Mouse (Mus musculus): ENCODE data around the gene Gm13276. TPM values are rescaled to one million over a fixed set of nuclear protein-coding genes. Genes with fewer than 3 reads are reported as not detected.

Gm13276 gene
- total RNA-seq, 1 experiment from 2014 or later = not detected

Other genes with a start within 250 kb of the Gm13276 start
- gene Ifna15, start 227.5 kb upstream of the Gm13276 start, total RNA-seq (2017) = not detected in 3 replicates
- not detected in 3 replicates for gene Ifna14, start 213.9 kb upstream of the Gm13276 start, total RNA-seq (2017)
- gene Ifna9, start 193.3 kb upstream of the Gm13276 start, total RNA-seq (2017) = not detected in 3 replicates
- not detected in 3 replicates for gene Ifna12, start 182.3 kb upstream of the Gm13276 start, total RNA-seq (2017)
- not detected in 3 replicates for gene C87499, start 151.3 kb upstream of the Gm13276 start, total RNA-seq (2017)
- not detected in 3 replicates for gene Ifna13, start 141.2 kb upstream of the Gm13276 start, total RNA-seq (2017)
- not detected in 3 replicates for gene Ifna16, start 108.8 kb upstream of the Gm13276 start, total RNA-seq (2017)
- not detected in 3 replicates for gene Ifna2, start 101.8 kb upstream of the Gm13276 start, total RNA-seq (2017)
- 0.43 TPM in 1 of 3 replicates, not detected in the others for gene Ifnab, start 94.3 kb upstream of the Gm13276 start, total RNA-seq (2017)
- 0.49 to 2.0 TPM in 2 of 3 replicates, not detected in the other for gene Gm26566, start 63.9 kb upstream of the Gm13276 start, total RNA-seq (2017)
- gene Klhl9, start 63.2 kb upstream of the Gm13276 start, total RNA-seq (2017) = 43.5 to 56.6 TPM (median 49.0 TPM) in 3 replicates
- not detected in 3 replicates for gene Gm13271, start 30.8 kb upstream of the Gm13276 start, total RNA-seq (2017)
- not detected in 3 replicates for gene Gm13283, start 25.6 kb upstream of the Gm13276 start, total RNA-seq (2017)
- not detected in 3 replicates for gene Gm13290, start 11.9 kb upstream of the Gm13276 start, total RNA-seq (2017)
- not detected in 3 replicates for gene Gm13289, start 8.8 kb upstream of the Gm13276 start, total RNA-seq (2017)
- gene Gm13272, start 5.9 kb upstream of the Gm13276 start, total RNA-seq (2017) = not detected in 3 replicates
- gene Ifnz, start 3.6 kb upstream of the Gm13276 start, total RNA-seq (2017) = not detected in 3 replicates
- not detected in 3 replicates for gene Gm13277, start 2.9 kb downstream of the Gm13276 start, total RNA-seq (2017)
- not detected in 3 replicates for gene Gm13278, start 5.8 kb downstream of the Gm13276 start, total RNA-seq (2017)
- not detected in 3 replicates for gene Gm13275, start 8.8 kb downstream of the Gm13276 start, total RNA-seq (2017)
- not detected in 3 replicates for gene Gm13279, start 11.7 kb downstream of the Gm13276 start, total RNA-seq (2017)
- gene Gm13285, start 14.0 kb downstream of the Gm13276 start, total RNA-seq (2017) = not detected in 3 replicates
- not detected in 3 replicates for gene Gm13287, start 17.5 kb downstream of the Gm13276 start, total RNA-seq (2017)
- 0.29 TPM in 1 of 3 replicates, not detected in the others for gene Gm13288, start 19.8 kb downstream of the Gm13276 start, total RNA-seq (2017)
- not detected in 3 replicates for gene Ifna7, start 30.5 kb downstream of the Gm13276 start, total RNA-seq (2017)
- not detected in 3 replicates for gene Ifna11, start 34.2 kb downstream of the Gm13276 start, total RNA-seq (2017)
- gene Ifna6, start 41.7 kb downstream of the Gm13276 start, total RNA-seq (2017) = not detected in 3 replicates
- gene Ifna5, start 49.8 kb downstream of the Gm13276 start, total RNA-seq (2017) = not detected in 3 replicates
- gene Ifna4, start 56.2 kb downstream of the Gm13276 start, total RNA-seq (2017) = not detected in 3 replicates
- gene Ifna1, start 64.4 kb downstream of the Gm13276 start, total RNA-seq (2017) = not detected in 3 replicates
- gene Ifne, start 94.5 kb downstream of the Gm13276 start, total RNA-seq (2017) = not detected in 3 replicates

Data from monocyte, adult 5-6 weeks (primary cell).